Mouse (Mus musculus) forebrain, embryonic 10.5 days (tissue): ENCODE results near the gene Tfr2. TPM values are rescaled to one million over a fixed set of nuclear protein-coding genes. Genes with fewer than 3 reads are reported as not detected.

Source experiments
- DNase-seq: peaks from one replicate; pipeline ENCODE4 v3.0.0-alpha.2; 2017; ENCODE audit warnings: low spot score; ENCODE audit errors: extremely low spot score
- H3K27ac ChIP-seq: fragments of 300-500 bp; sonication (generic); 2 replicates; pipeline ENCODE4 v1.5.1; 2016; ENCODE audit warnings: mild to moderate bottlenecking
- H3K27me3 ChIP-seq: fragments of 300-500 bp; sonication (generic); 2 replicates; pipeline ENCODE4 v1.6.1; 2016; ENCODE audit warnings: mild to moderate bottlenecking; ENCODE audit not compliant: poor library complexity, severe bottlenecking
- H3K36me3 ChIP-seq: fragments of 300-500 bp; sonication (generic); replicated peaks from 2 replicates; pipeline ENCODE4 v1.6.1; 2016; ENCODE audit warnings: mild to moderate bottlenecking, moderate library complexity
- H3K4me1 ChIP-seq: fragments of 300-500 bp; sonication (generic); 2 replicates; pipeline ENCODE4 v1.6.1; 2016
- H3K4me3 ChIP-seq: fragments of 300-500 bp; sonication (generic); 2 replicates; pipeline ENCODE4 v1.5.1; 2016; ENCODE audit warnings: mild to moderate bottlenecking, moderate library complexity
- H3K9me3 ChIP-seq: fragments of 300-500 bp; sonication (generic); 2 replicates; pipeline ENCODE4 v1.6.1; 2016; ENCODE audit warnings: mild to moderate bottlenecking, moderate library complexity
- WGBS: fragments of 180-500 bp; shearing (Covaris S2); methylation state at CpG from one replicate; pipeline ENCODE4 v1.1.7; 2016; 5-methylcytosine and 5-hydroxymethylcytosine counted together
- polyA plus RNA-seq: library from polyadenylated mRNA; unstranded; fragments of >200 nt; fragmentation: Nextera tagmentation; extraction: Ambion mirVana; gene quantifications from 2 replicates; pipeline ENCODE4 v1.2.1, GENCODE M21; 2016

The Tfr2 gene
- polyA plus RNA-seq, 1 experiment from 2014 or later, result 2.5 TPM

GRCm38 (mm10) chr5:137570181-137570580 is 541 bp downstream of the Tfr2 start:
- Histone ChIP-seq H3K27me3 (peaks cover 27% of the 10 kb centered on the region), H3K36me3 (no peaks in the 10 kb centered on the region), H3K9me3 (no peaks in the 10 kb centered on the region), H3K27ac (0 out of 2 replicates have a peak overlapping the region, but pooled peaks have one; percentile 17), H3K4me1 (peaks cover 19% of the 10 kb centered on the region), H3K4me3 (no peak overlapping the region; the same call in 1 of the 2 replicates)
- WGBS, result 69% methylated on average over 7 of the region's 7 CpGs
- no peak for DNase-seq

GRCm38 (mm10) chr5:137570691-137571586 is 1.3 kb downstream of the Tfr2 start:
- Histone ChIP-seq H3K4me1 (peaks cover 19% of the 10 kb centered on the region), H3K27ac (peak overlapping the region; percentile 26; the same call in 1 of the 2 replicates), H3K36me3 (no peaks in the 10 kb centered on the region), H3K9me3 (no peaks in the 10 kb centered on the region), H3K4me3 (no peak overlapping the region), H3K27me3 (peaks cover 27% of the 10 kb centered on the region)
- 84% methylated on average over 17 of the region's 17 CpGs for WGBS
- no peak for DNase-seq

DNA sequence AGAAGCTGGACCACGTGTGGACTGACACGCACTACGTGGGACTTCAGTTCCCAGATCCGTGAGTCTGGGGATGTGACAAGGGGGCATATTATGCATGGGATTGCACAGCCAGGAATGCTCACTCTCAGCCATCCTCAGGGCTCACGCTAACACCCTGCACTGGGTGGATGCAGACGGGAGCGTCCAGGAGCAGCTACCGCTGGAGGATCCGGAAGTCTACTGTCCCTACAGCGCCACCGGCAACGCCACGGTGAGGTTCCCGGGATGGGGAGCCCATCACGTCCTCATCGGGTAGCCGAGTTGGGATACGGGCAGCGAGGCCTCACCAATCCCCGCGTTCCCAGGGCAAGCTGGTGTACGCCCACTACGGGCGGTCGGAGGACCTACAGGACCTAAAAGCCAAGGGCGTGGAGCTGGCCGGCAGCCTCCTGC is 4.8 kb downstream of the Tfr2 start:
- Histone ChIP-seq H3K9me3 (no peaks in the 10 kb centered on the region), H3K4me3 (peak overlapping the region; percentile 47), H3K27ac (peak overlapping the region; percentile 56), H3K36me3 (no peaks in the 10 kb centered on the region), H3K27me3 (peaks cover 34% of the 10 kb centered on the region), H3K4me1 (peaks cover 19% of the 10 kb centered on the region)
- 7% methylated on average over 27 of the region's 27 CpGs for WGBS
- peak; percentile 47 for DNase-seq

- Histone ChIP-seq H3K27me3 (peaks cover 40% of the 10 kb centered on the region), H3K9me3 (no peaks in the 10 kb centered on the region), H3K4me1 (peaks cover 17% of the 10 kb centered on the region), H3K27ac (no peak overlapping the region), H3K36me3 (no peaks in the 10 kb centered on the region), H3K4me3 (no peak overlapping the region)
- WGBS, result 82% methylated on average over 6 of the region's 6 CpGs
- DNase-seq, result no peak
Observed at GRCm38 (mm10) chr5:137580246-137580645, 10.6 kb downstream of the Tfr2 start.

DNA sequence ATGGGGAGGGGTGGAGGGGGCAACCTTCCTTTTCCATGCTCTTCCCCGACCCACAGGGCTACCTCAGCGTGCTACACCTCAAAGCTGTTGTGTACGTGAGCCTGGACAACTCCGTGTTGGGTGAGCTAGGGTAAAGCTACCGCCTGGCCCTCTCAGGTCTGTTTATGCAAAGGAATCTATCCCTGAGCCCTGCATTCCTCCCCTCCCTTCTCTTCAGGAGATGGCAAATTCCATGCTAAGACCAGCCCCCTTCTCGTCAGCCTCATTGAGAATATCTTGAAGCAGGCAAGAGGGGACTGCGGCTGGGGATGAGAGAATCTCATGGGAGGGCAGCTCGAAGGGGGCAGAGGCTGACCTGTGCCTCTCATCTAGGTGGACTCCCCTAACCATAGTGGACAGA is 13.1 kb downstream of the Tfr2 start:
- H3K9me3 ChIP-seq, result no peaks in the 10 kb centered on the region
- H3K36me3 ChIP-seq, result no peaks in the 10 kb centered on the region
- WGBS, result 50% methylated on average over 8 of the region's 8 CpGs
- H3K4me1 ChIP-seq, result peaks cover 17% of the 10 kb centered on the region
- no peak for DNase-seq
- H3K4me3 ChIP-seq, result peak overlapping the region; percentile 51; the same call in 1 of the 2 replicates
- H3K27me3 ChIP-seq, result peaks cover 33% of the 10 kb centered on the region
- no peak overlapping the region for H3K27ac ChIP-seq

GRCm38 (mm10) chr5:137583670-137584169 is 14.1 kb downstream of the Tfr2 start:
- Histone ChIP-seq H3K4me1 (peaks cover 17% of the 10 kb centered on the region), H3K27me3 (peaks cover 33% of the 10 kb centered on the region), H3K27ac (peak overlapping the region; percentile 62), H3K4me3 (peak overlapping the region; percentile 51), H3K9me3 (no peaks in the 10 kb centered on the region), H3K36me3 (no peaks in the 10 kb centered on the region)
- WGBS, result 17% methylated on average over 27 of the region's 27 CpGs
- peak; percentile 52 for DNase-seq

DNA sequence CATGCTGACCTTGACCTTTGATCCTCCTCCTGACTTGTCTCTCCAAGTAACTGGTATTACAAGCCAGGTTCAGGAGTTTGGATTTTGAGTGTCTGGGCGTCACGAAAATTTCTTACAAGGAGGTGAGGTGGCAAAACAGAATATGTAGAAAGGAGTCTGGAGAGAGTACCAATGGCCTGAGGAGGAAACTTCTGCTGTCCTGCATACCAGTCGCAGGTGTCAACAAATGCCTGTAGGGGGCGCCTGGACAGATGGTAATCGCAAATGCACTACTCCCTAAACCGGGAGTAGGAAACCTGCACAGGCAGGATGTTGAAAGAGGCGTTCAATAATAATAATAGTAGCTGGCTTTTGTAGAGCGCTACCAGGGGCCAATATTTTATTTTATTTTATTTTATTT is 15.3 kb downstream of the Tfr2 start:
- Histone ChIP-seq H3K4me3 (no peak overlapping the region), H3K27ac (no peak overlapping the region), H3K27me3 (peaks cover 33% of the 10 kb centered on the region), H3K36me3 (no peaks in the 10 kb centered on the region), H3K9me3 (no peaks in the 10 kb centered on the region), H3K4me1 (peaks cover 17% of the 10 kb centered on the region)
- WGBS, result 33% methylated on average over 8 of the region's 8 CpGs
- DNase-seq, result peak; percentile 53

DNA sequence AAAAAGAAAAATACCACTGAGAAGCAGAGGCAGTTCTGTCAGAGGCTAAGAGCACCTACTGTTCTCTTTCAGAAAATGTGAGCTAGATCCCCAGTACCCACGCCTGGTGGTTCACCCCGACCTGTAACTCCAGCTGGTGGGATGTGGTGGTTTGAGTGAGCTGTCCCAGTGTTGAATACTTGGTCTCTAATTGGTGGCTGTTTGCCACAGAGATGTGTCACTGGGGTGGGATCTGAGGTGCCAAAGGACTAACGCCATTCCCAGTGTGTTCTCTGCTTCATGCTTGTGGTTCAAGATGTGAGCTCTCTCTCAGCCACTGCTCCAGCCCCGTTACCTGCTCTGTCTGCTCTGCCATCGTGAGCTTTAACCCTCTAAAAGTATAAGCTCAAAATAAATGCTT is 20.9 kb downstream of the Tfr2 start:
- Histone ChIP-seq H3K4me1 (no peaks in the 10 kb centered on the region), H3K9me3 (no peaks in the 10 kb centered on the region), H3K4me3 (no peak overlapping the region), H3K27me3 (no peaks in the 10 kb centered on the region), H3K36me3 (no peaks in the 10 kb centered on the region), H3K27ac (no peak overlapping the region)
- no peak for DNase-seq
- 87% methylated on average over 5 of the region's 5 CpGs for WGBS

- DNase-seq, result no peak
- no peaks in the 10 kb centered on the region for H3K9me3 ChIP-seq
- no peak overlapping the region for H3K27ac ChIP-seq
- no peaks in the 10 kb centered on the region for H3K27me3 ChIP-seq
- peaks cover 15% of the 10 kb centered on the region for H3K36me3 ChIP-seq
- H3K4me3 ChIP-seq, result no peak overlapping the region
- WGBS, result 85% methylated on average over 7 of the region's 7 CpGs
- peaks cover 27% of the 10 kb centered on the region for H3K4me1 ChIP-seq
Observed at GRCm38 (mm10) chr5:137595921-137596320, 26.3 kb downstream of the Tfr2 start.

DNA sequence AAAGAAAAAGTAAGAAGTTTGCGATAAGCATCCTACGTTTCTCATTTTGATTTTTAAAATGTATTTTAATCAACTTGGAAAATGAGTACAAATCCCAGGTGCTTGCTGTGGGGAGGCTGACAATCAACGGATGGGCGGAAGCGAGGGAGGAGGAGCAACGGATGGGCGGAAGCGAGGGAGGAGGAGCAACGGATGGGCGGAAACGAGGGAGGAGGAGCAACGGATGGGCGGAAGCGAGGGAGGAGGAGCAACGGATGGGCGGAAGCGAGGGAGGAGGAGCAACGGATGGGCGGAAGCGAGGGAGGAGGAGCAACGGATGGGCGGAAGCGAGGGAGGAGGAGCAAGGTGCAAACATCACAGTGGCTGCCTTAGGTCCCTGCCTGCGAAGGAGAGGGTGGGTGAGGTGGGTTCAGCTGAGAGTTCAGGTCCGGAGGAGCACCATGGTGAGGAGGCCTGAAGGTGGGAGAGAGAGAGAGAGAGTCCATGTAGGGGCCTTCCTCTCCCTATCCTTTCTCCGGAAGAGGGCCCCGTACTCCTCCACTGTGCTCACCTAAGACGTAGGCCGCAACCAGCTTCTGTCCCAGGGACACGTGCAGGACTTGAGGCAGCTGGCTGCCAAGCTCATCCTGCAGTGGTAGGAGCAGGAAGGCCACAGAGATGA is 27.1 kb downstream of the Tfr2 start:
- H3K4me3 ChIP-seq, result peak overlapping the region; percentile 42

DNA sequence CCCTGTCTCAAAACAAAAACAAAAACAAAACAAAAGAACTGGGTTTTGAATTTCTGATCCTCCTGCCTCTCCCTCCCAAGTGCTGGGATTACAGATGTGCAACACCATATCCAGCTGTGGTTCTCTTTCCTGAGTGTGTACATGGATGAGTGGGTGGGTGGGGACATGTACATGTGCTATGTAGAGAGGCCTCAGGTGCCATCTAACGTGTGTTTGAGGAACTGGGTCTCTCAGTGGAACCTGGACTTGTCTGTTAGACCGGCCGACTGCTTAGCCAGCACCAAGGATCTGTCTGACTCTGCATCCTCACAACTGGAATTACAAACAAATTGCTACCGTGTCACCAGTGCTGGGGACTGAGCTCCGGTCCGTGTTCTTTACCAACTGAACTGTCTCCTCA is 28.0 kb downstream of the Tfr2 start:
- H3K36me3 ChIP-seq, result peaks cover 15% of the 10 kb centered on the region
- H3K27ac ChIP-seq, result no peak overlapping the region
- H3K4me1 ChIP-seq, result peaks cover 40% of the 10 kb centered on the region
- 96% methylated on average over 6 of the region's 6 CpGs for WGBS
- H3K27me3 ChIP-seq, result no peaks in the 10 kb centered on the region
- H3K4me3 ChIP-seq, result no peak overlapping the region
- no peak for DNase-seq
- H3K9me3 ChIP-seq, result no peaks in the 10 kb centered on the region

More for the DNA sequence above, 27.1 kb downstream of the Tfr2 start:
- H3K4me1 ChIP-seq, result peaks cover 31% of the 10 kb centered on the region
- peak overlapping the region; percentile 77 for H3K27ac ChIP-seq
- H3K27me3 ChIP-seq, result no peaks in the 10 kb centered on the region
- H3K36me3 ChIP-seq, result peaks cover 15% of the 10 kb centered on the region
- 31% methylated on average over 30 of the region's 30 CpGs for WGBS
- DNase-seq, result no peak
- H3K9me3 ChIP-seq, result no peaks in the 10 kb centered on the region

GRCm38 (mm10) chr5:137598100-137598826 is 28.6 kb downstream of the Tfr2 start:
- Histone ChIP-seq H3K36me3 (peaks cover 15% of the 10 kb centered on the region), H3K4me1 (peaks cover 46% of the 10 kb centered on the region), H3K27me3 (no peaks in the 10 kb centered on the region), H3K4me3 (no peak overlapping the region), H3K9me3 (no peaks in the 10 kb centered on the region), H3K27ac (no peak overlapping the region)
- 87% methylated on average over 2 of the region's 2 CpGs for WGBS
- DNase-seq, result no peak
